8 mouse cellular contexts compared by ENCODE assay signal in the genomic region with DNA sequence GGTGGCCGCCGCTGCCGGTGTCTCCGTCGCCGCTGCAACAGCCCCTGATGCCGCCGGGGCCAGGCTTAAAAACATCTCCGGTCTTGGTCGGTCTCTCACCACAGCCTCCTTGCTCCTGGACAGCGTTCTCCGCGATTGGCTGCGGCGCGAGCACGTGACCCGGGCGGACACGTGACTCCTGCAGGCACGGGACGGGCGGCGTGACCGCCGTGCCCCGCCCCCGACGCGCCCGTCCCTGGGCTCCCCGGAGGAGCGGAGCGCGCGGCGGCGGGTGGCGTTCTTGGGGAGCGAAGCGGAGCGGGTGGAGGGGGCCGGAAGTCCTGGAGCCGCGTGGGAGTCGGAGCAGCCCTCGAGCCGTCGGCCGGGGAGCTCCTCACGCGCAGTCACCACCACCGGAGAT. TPM values are rescaled to one million over a fixed set of nuclear protein-coding genes. Genes with fewer than 3 reads are reported as not detected.
DNase-seq lines count a peak whose midpoint lies in the region; ATAC-seq and TF ChIP-seq lines count a peak whose summit lies in the region.

A gene (minus strand): TSS at position 156 of the 400 bp plus-strand sequence.

- H3K4me3 ChIP-seq in E14TG2a.4 (replicated peaks; ENCODE audit: low read length) = peak within 1 kb of the TSS; percentile 91
- peak within 1 kb of the TSS; percentile 91 for H3K4me3 ChIP-seq in forebrain, embryonic 11.5 days (ENCODE audit: low read depth, low read length)
- H3K4me3 ChIP-seq in heart, embryonic 16.5 days (ENCODE audit: low read length) = peak within 1 kb of the TSS; percentile 91
- peak within 1 kb of the TSS; percentile 92 to 98 for H3K4me3 ChIP-seq in liver, embryonic 14.5 days (ENCODE audit: insufficient read depth in 1 of 2, low read depth in 2 of 2, low read length in 2 of 2)
- H3K4me3 ChIP-seq in stomach, embryonic 15.5 days (replicated peaks) = peak within 1 kb of the TSS; percentile 99

- no peak for TF ChIP-seq CTCF in E14TG2a.4 (conservative IDR thresholded peaks at IDR 0.05; ENCODE audit: low read length)
- TF ChIP-seq CTCF in liver, embryonic 14.5 days (IDR thresholded peaks at IDR 0.05; ENCODE audit: low read depth) = no peak

- no peaks in the 10 kb centered on the region for H3K9me3 ChIP-seq in E14TG2a.4 (ENCODE audit: low read length)
- no peaks in the 10 kb centered on the region for H3K9me3 ChIP-seq in forebrain, embryonic 11.5 days (ENCODE audit: control insufficient read depth, low read length)
- H3K9me3 ChIP-seq in heart, embryonic 16.5 days (replicated peaks; ENCODE audit: control insufficient read depth, low read length) = no peaks in the 10 kb centered on the region
- no peaks in the 10 kb centered on the region for H3K9me3 ChIP-seq in liver, embryonic 14.5 days (ENCODE audit: control insufficient read depth, low read length)
- H3K9me3 ChIP-seq in stomach, embryonic 15.5 days = no peaks in the 10 kb centered on the region

- H3K36me3 ChIP-seq in E14TG2a.4 (ENCODE audit: insufficient read depth, low read length) = peaks cover 34% of the 10 kb centered on the region
- no peaks in the 10 kb centered on the region; the same call in 1 of the 2 replicates for H3K36me3 ChIP-seq in forebrain, embryonic 11.5 days (ENCODE audit: control insufficient read depth, insufficient read depth, low read length)
- H3K36me3 ChIP-seq in heart, embryonic 16.5 days (ENCODE audit: control insufficient read depth, insufficient read depth) = peaks cover 19% of the 10 kb centered on the region
- H3K36me3 ChIP-seq in liver, embryonic 14.5 days (replicated peaks; ENCODE audit: control insufficient read depth, insufficient read depth, low read depth) = peaks cover 5% of the 10 kb centered on the region
- 0 out of 2 replicates have a peak, but pooled peaks cover 4% of the 10 kb centered on the region for H3K36me3 ChIP-seq in stomach, embryonic 15.5 days

- under 1% methylated on average over 35 of the region's 53 CpGs for WGBS in forebrain, embryonic 11.5 days
- under 1% methylated on average over 53 of the region's 53 CpGs for WGBS in heart, embryonic 16.5 days
- under 1% methylated on average over 53 of the region's 53 CpGs for WGBS in liver, embryonic 14.5 days (ENCODE audit: insufficient replicate concordance)
- 2% methylated on average over 53 of the region's 53 CpGs for WGBS in stomach, embryonic 15.5 days

- H3K27me3 ChIP-seq in E14TG2a.4 (ENCODE audit: insufficient read depth, low read length) = peaks cover 21% of the 10 kb centered on the region
- 0 out of 2 replicates have a peak, but pooled peaks cover 2% of the 10 kb centered on the region for H3K27me3 ChIP-seq in forebrain, embryonic 11.5 days (ENCODE audit: control insufficient read depth, insufficient read depth, low read length)
- no peaks in the 10 kb centered on the region for H3K27me3 ChIP-seq in heart, embryonic 16.5 days (ENCODE audit: control insufficient read depth, insufficient read depth, low read length)
- no peaks in the 10 kb centered on the region for H3K27me3 ChIP-seq in liver, embryonic 14.5 days (ENCODE audit: control insufficient read depth, insufficient read depth, low read length)
- H3K27me3 ChIP-seq in stomach, embryonic 15.5 days (replicated peaks) = no peaks in the 10 kb centered on the region

- H3K4me1 ChIP-seq in E14TG2a.4 (replicated peaks; ENCODE audit: low read depth, low read length) = peaks cover 20% of the 10 kb centered on the region
- no peaks in the 10 kb centered on the region for H3K4me1 ChIP-seq in forebrain, embryonic 11.5 days (replicated peaks; ENCODE audit: control insufficient read depth, insufficient read depth, low read length)
- peaks cover 13% of the 10 kb centered on the region for H3K4me1 ChIP-seq in heart, embryonic 16.5 days (ENCODE audit: control insufficient read depth, insufficient read depth, low read length)
- H3K4me1 ChIP-seq in liver, embryonic 14.5 days (replicated peaks; ENCODE audit: control insufficient read depth in 2 of 2, insufficient read depth in 2 of 2, low read length in 1 of 2) = peaks cover 5 to 8% of the 10 kb centered on the region in 2 experiments; a peak in 2 of 4 replicates
- no peaks in the 10 kb centered on the region for H3K4me1 ChIP-seq in stomach, embryonic 15.5 days

- peak; percentile 90 for DNase-seq in c-Kit-positive CD71-positive TER-119-negative erythroid progenitor cells, embryonic 14.5 days (ENCODE audit: low read depth)
- DNase-seq in forebrain, embryonic 11.5 days (ENCODE audit: low spot score) = peak; percentile 95
- DNase-seq in kidney, postnatal 36 days = peak; percentile 97 to 99
- DNase-seq in liver, embryonic 14.5 days (ENCODE audit: low read depth in 3 of 3, low spot score in 3 of 3) = peak; percentile 88 to 89 (median 88)
- DNase-seq in neural tube, embryonic 10.5 days (ENCODE audit: extremely low spot score, low spot score) = peak; percentile 96

- ATAC-seq in forebrain, embryonic 11.5 days (replicated peaks; ENCODE audit: low FRiP score) = peak; percentile 99
- ATAC-seq in heart, embryonic 16.5 days (replicated peaks; ENCODE audit: extremely low read depth, insufficient read depth, low FRiP score) = peak; percentile 97
- peak; percentile 96 for ATAC-seq in liver, embryonic 14.5 days (ENCODE audit: insufficient read depth)
- peak; percentile 97 for ATAC-seq in stomach, embryonic 15.5 days (ENCODE audit: insufficient read depth, low FRiP score, low read depth)

- no peak for TF ChIP-seq EP300 in liver, embryonic 14.5 days (IDR thresholded peaks at IDR 0.05; ENCODE audit: low read depth)

- peak within 1 kb of the TSS; percentile 72 for H3K27ac ChIP-seq in forebrain, embryonic 11.5 days (ENCODE audit: low read depth, low read length)
- peak within 1 kb of the TSS; percentile 91 for H3K27ac ChIP-seq in heart, embryonic 16.5 days (ENCODE audit: low read length)
- H3K27ac ChIP-seq in liver, embryonic 14.5 days = peak within 1 kb of the TSS; percentile 85
- H3K27ac ChIP-seq in stomach, embryonic 15.5 days = peak within 1 kb of the TSS; percentile 91

- peak within 1 kb of the TSS; percentile 72 for H3K9ac ChIP-seq in forebrain, embryonic 11.5 days (ENCODE audit: low read length)
- H3K9ac ChIP-seq in heart, embryonic 16.5 days (ENCODE audit: low read length) = peak within 1 kb of the TSS; percentile 85
- H3K9ac ChIP-seq in liver, embryonic 14.5 days (replicated peaks) = peak within 1 kb of the TSS; percentile 80
- peak within 1 kb of the TSS; percentile 74 for H3K9ac ChIP-seq in stomach, embryonic 15.5 days

- H3K4me2 ChIP-seq in forebrain, embryonic 11.5 days (ENCODE audit: low read depth, low read length, severe bottlenecking) = peak within 1 kb of the TSS; percentile 76
- peak within 1 kb of the TSS; percentile 89 for H3K4me2 ChIP-seq in heart, embryonic 16.5 days (ENCODE audit: low read depth, low read length)
- H3K4me2 ChIP-seq in liver, embryonic 14.5 days (ENCODE audit: low read depth) = peak within 1 kb of the TSS; percentile 79
- H3K4me2 ChIP-seq in stomach, embryonic 15.5 days = peak within 1 kb of the TSS; percentile 80

RNA-seq across cellular contexts. Expression of the gene that starts here (rescaled TPM):
- polyA plus RNA-seq in forebrain, embryonic 11.5 days (2014; fragmentation: Nextera tagmentation; extraction: Ambion mirVana) = 29.0 and 30.3 TPM in 2 replicates
- polyA plus RNA-seq in heart, embryonic 16.5 days (2015; fragmentation: Nextera tagmentation; extraction: Ambion mirVana) = 19.3 and 21.5 TPM in 2 replicates
- 1.7 and 2.7 TPM in 2 replicates for polyA plus RNA-seq in liver, embryonic 14.5 days (2012; rRNA removed)
- polyA plus RNA-seq in liver, embryonic 14.5 days (2014; fragmentation: Nextera tagmentation; extraction: Ambion mirVana) = 5.7 and 6.2 TPM in 2 replicates
- polyA plus RNA-seq in stomach, embryonic 15.5 days (2015; fragmentation: Nextera tagmentation; extraction: Ambion mirVana) = 29.0 and 29.9 TPM in 2 replicates

Comparison
In these comparisons a context has a peak if more than half of its experiments do, and no peak if none do; other contexts are left out.
1. Peak in every context shown above with its lines: DNase-seq, ATAC-seq, H3K4me3 ChIP-seq and H3K27ac ChIP-seq.